Mouse (Mus musculus) stomach, embryonic 14.5 days (tissue): Measurements from ENCODE around the gene Gast. TPM values are rescaled to one million over a fixed set of nuclear protein-coding genes. Genes with fewer than 3 reads are reported as not detected.

Experiments
- ATAC-seq: fragments of 200-750 bp; cut with Nextera tagmentation; 2 replicates; pipeline ENCODE4 v1.8.0; 2017; ENCODE audit warnings: low read depth, moderate TSS enrichment; ENCODE audit not compliant: insufficient number of reproducible peaks, insufficient read depth, low FRiP score
- H3K27ac ChIP-seq: fragments of 300-500 bp; sonication (generic); 2 replicates; pipeline ENCODE4 v1.5.1; 2014; ENCODE audit warnings: mild to moderate bottlenecking, low read length, moderate library complexity, mixed read lengths
- H3K27me3 ChIP-seq: fragments of 300-500 bp; sonication (generic); 2 replicates; pipeline ENCODE4 v1.6.1; 2014; ENCODE audit warnings: low read length, control low read depth, mixed read lengths; ENCODE audit not compliant: control insufficient read depth, insufficient read depth
- H3K36me3 ChIP-seq: fragments of 300-500 bp; sonication (generic); 2 replicates; pipeline ENCODE4 v1.6.1; 2014; ENCODE audit warnings: mild to moderate bottlenecking, control low read depth, low read length, moderate library complexity, mixed read lengths; ENCODE audit not compliant: control insufficient read depth, insufficient read depth
- H3K4me1 ChIP-seq: fragments of 300-500 bp; sonication (generic); 2 replicates; pipeline ENCODE4 v1.6.1; 2014; ENCODE audit warnings: low read length, control low read depth, mixed read lengths; ENCODE audit not compliant: control insufficient read depth, insufficient read depth
- H3K4me2 ChIP-seq: fragments of 300-500 bp; sonication (generic); replicated peaks from 2 replicates; pipeline ENCODE4 v1.6.1; 2014; ENCODE audit warnings: low read depth, low read length, control low read depth
- H3K4me3 ChIP-seq: fragments of 300-500 bp; sonication (generic); 2 replicates; pipeline ENCODE4 v1.5.1; 2014; ENCODE audit warnings: low read depth, low read length, control low read depth
- H3K9ac ChIP-seq: fragments of 300-500 bp; sonication (generic); replicated peaks from 2 replicates; pipeline ENCODE4 v1.6.1; 2014; ENCODE audit warnings: low read depth, mild to moderate bottlenecking, control low read depth, low read length, moderate library complexity, mixed read lengths
- H3K9me3 ChIP-seq: fragments of 300-500 bp; sonication (generic); 2 replicates; pipeline ENCODE4 v1.6.1; 2016; ENCODE audit warnings: low read depth, low read length, control low read depth; ENCODE audit not compliant: control insufficient read depth
- WGBS: fragments of 180-500 bp; shearing (Covaris S2); extraction: QIAGEN DNeasy Blood & Tissue Kit; methylation state at CpG from one replicate; pipeline ENCODE4 v1.1.7; 2014; 5-methylcytosine and 5-hydroxymethylcytosine counted together
- polyA plus RNA-seq: library from polyadenylated mRNA; unstranded; fragments of >200 nt; fragmentation: Nextera tagmentation; extraction: Ambion mirVana; gene quantifications from 2 replicates; pipeline ENCODE4 v1.2.1, GENCODE M21; 2014

Gene Gast
- polyA plus RNA-seq, 1 experiment from 2014 or later = 6.9 TPM

DNA sequence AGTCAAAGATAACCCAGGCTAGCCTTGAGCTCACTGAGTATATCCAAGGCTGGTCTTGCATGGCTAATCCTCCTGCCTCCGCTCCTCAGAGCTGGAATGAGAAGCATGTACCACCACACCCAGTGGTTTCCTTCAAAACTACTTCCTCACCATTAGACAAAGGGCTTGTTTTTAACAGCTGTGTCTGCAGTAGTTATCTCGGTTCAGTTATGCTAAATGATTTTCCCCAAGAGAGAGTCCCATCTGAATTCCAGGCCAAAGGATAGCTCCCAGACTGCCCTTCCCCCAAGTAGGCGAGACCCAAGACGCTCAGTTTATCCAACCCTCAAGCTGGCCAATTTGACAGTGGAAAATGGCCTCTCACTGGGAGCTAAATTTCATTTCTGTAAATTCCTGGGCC is 41.8 kb downstream of the Gast start:
- peaks cover 73% of the 10 kb centered on the region for H3K36me3 ChIP-seq

DNA sequence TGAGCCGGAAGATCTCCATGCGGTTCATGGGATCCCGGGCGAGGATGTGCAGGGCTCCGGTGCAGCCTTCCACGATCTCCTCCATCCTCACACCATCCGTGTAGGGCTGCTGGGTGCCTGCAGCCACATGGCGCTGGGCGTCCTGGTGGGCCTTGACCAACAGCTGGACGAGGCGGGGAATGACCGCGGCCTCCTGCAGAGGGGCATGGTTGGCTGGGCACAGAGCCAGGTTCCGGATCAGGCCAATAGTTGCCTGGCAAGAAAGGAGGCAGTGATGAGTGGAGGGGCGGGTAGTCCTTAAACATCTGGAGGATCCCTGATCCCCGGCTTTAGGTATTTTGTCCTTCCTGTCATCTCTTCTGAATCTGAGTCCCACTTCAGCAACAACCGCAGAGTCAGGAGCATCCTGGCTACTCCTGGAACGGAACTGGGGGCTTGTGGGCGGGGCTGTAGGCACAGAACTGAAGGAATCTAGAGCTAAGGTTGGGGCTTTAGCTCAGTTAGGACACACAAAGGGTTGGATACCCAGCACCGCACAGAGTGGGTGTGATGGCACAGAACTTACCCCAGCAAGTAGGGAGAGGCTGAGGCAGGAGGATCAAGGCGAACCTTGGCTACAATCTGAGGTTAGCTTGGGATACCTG is 42.7 kb downstream of the Gast start:
- peaks cover 71% of the 10 kb centered on the region for H3K36me3 ChIP-seq
- no peak; the same call in 1 of the 2 replicates for ATAC-seq
- H3K27ac ChIP-seq = no peak overlapping the region
- H3K9ac ChIP-seq = no peak overlapping the region
- H3K4me3 ChIP-seq = no peak overlapping the region
- H3K27me3 ChIP-seq = no peaks in the 10 kb centered on the region
- 90% methylated on average over 21 of the region's 21 CpGs for WGBS
- no peaks in the 10 kb centered on the region for H3K4me1 ChIP-seq
- no peak overlapping the region for H3K4me2 ChIP-seq
- H3K9me3 ChIP-seq = no peaks in the 10 kb centered on the region

More for the DNA sequence above, 41.8 kb downstream of the Gast start:
- Histone ChIP-seq H3K4me2 (no peak overlapping the region), H3K4me1 (no peaks in the 10 kb centered on the region), H3K9ac (no peak overlapping the region), H3K4me3 (no peak overlapping the region), H3K27me3 (no peaks in the 10 kb centered on the region), H3K27ac (no peak overlapping the region), H3K9me3 (no peaks in the 10 kb centered on the region)
- no peak for ATAC-seq
- 77% methylated on average over 4 of the region's 4 CpGs for WGBS

DNA sequence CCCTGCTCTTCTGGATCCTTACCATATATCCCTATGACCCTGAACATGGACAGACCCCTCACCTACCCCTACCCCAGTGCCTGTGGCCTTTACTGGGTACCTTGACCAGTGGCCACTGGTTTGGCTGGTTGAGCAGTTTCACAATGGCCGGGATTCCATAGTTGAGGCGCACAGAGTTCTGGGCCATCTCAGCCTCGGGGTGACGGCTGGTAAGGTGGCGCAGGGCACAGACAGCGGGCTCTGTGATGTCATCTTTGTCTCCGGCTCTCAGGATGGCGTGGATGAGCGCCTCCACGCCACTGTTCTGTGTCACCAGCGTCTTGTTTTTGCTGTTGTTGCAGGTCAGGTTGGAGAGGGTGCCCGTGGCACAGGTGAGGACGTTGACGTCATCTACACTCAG is 43.8 kb downstream of the Gast start:
- 92% methylated on average over 14 of the region's 14 CpGs for WGBS
- ATAC-seq = no peak

DNA sequence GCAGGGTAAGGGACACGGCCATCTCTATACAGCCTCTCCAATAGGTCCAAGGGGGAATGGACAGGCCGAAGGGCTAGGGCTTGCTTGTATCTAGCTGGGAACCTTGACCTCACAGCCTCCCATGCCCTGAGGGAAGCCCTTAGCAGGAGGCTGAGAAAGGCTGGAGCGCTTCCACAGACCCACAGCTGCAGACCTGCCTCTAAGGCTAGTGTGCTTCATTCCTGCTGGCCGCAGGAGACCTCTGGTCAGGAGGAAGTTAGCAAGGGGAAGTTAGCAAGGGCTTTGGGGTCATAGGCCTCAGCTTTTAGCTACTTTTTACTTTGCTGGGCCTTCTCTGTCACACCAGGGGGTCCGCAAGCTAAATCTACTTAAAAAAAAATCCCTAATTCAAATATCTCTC is 44.2 kb downstream of the Gast start:
- Histone ChIP-seq H3K4me3 (no peak overlapping the region), H3K27me3 (no peaks in the 10 kb centered on the region), H3K9ac (no peak overlapping the region), H3K36me3 (peaks cover 65% of the 10 kb centered on the region), H3K9me3 (no peaks in the 10 kb centered on the region), H3K4me1 (no peaks in the 10 kb centered on the region), H3K27ac (no peak overlapping the region), H3K4me2 (no peak overlapping the region)
- ATAC-seq = no peak
- WGBS = 86% methylated on average over 5 of the region's 5 CpGs

More for the DNA sequence above, 43.8 kb downstream of the Gast start:
- H3K36me3 ChIP-seq = peaks cover 65% of the 10 kb centered on the region
- H3K4me2 ChIP-seq = no peak overlapping the region
- no peak overlapping the region for H3K27ac ChIP-seq
- no peaks in the 10 kb centered on the region for H3K4me1 ChIP-seq
- H3K9ac ChIP-seq = no peak overlapping the region
- no peaks in the 10 kb centered on the region for H3K9me3 ChIP-seq
- no peak overlapping the region for H3K4me3 ChIP-seq
- no peaks in the 10 kb centered on the region for H3K27me3 ChIP-seq

DNA sequence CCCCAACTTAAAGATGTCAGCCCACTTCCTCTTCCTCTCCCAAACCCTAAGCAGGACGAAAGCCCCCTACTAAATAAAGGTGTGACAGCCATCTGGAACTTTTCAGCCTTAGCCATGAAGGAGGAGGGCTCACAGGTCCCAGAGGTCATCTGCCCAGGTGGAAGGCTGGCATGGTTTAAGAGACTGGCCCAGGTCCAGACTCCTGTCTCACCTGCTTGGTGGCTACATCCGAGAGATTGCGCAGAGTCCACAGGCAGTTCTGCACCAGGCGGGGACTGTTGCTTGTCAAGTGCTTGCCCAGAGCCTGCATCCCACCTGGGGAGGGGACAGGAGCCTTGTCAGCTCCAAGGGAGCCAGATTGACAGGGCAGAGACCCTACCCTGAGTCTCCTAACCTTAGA is 45.1 kb downstream of the Gast start:
- Histone ChIP-seq H3K4me2 (no peak overlapping the region), H3K36me3 (peaks cover 64% of the 10 kb centered on the region), H3K4me1 (no peaks in the 10 kb centered on the region), H3K27me3 (no peaks in the 10 kb centered on the region), H3K9me3 (no peaks in the 10 kb centered on the region), H3K4me3 (no peak overlapping the region), H3K27ac (no peak overlapping the region), H3K9ac (no peak overlapping the region)
- WGBS = 79% methylated on average over 4 of the region's 4 CpGs
- no peak for ATAC-seq

DNA sequence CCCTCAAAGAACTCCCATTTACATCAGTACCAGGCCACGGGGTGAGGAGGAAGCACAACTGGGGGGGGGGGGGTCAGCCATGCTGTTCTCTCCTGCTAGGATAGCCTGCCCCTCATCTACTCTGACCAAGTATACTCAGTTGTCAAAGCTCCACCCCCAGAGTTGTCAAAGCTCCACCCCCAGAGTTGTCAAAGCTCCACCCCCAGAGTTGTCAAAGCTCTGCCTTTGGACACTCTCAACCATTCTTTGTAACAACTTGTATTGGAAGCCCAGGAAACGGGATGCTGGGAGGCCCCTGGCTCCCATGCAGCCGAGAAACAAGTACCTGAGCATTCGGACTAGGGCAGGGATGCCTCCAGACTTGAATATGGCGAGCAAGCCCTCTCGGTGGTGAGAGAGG is 48.5 kb downstream of the Gast start:
- no peaks in the 10 kb centered on the region for H3K27me3 ChIP-seq
- no peak for ATAC-seq
- no peaks in the 10 kb centered on the region for H3K9me3 ChIP-seq
- H3K4me1 ChIP-seq = peaks cover 9% of the 10 kb centered on the region
- H3K4me3 ChIP-seq = no peak overlapping the region
- no peak overlapping the region for H3K4me2 ChIP-seq
- H3K9ac ChIP-seq = no peak overlapping the region
- H3K36me3 ChIP-seq = peaks cover 59% of the 10 kb centered on the region
- 84% methylated on average over 6 of the region's 6 CpGs for WGBS
- no peak overlapping the region for H3K27ac ChIP-seq

DNA sequence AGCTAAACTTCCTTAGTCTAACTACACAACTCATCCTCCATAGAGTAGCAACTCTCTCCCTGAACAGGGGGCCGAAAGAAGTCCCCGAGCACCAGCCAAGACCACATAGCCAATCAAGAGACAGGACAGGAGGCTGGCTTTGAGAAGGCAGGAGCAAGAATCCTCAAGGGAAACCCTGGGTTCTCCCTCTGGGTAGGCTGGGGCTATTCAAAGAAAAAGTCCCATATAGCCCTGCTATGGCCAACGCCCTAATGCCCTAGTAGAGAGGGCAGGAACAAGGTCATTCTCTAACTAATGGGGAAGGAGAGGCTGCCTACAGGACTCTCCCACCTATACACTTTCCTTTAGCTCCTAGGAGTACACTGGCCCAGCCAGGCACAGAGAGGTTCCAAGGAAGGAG is 50.8 kb downstream of the Gast start:
- no peak overlapping the region for H3K9ac ChIP-seq
- H3K9me3 ChIP-seq = no peaks in the 10 kb centered on the region
- no peak for ATAC-seq
- H3K4me1 ChIP-seq = peaks cover 32% of the 10 kb centered on the region
- H3K27me3 ChIP-seq = no peaks in the 10 kb centered on the region
- no peak overlapping the region for H3K27ac ChIP-seq
- H3K4me2 ChIP-seq = no peak overlapping the region
- WGBS = 83% methylated on average over 3 of the region's 3 CpGs
- no peak overlapping the region for H3K4me3 ChIP-seq
- peaks cover 40% of the 10 kb centered on the region for H3K36me3 ChIP-seq

DNA sequence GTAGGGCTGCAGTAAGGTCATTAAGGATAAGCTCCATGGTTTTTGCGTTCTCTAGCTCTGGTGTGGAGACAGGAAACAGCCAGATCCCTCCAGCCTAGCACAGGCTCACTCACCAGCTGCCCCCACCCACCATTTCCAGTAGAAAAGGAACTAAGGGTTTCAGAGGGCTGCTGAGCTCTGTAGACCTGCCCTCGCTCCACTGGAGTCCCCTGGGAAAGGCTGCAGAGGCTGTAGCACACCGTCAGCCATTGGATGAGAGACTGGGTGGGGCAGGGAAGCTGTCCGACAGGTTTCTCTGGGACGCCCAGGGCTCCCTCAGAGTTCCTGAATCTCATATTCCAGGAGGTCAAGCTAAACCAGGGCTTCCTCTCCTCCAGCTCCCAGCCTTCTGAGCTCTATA is 52.4 kb downstream of the Gast start:
- Histone ChIP-seq H3K36me3 (peaks cover 32% of the 10 kb centered on the region), H3K27ac (peak overlapping the region; percentile 90), H3K9ac (no peak overlapping the region), H3K4me2 (0 out of 2 replicates have a peak overlapping the region, but pooled peaks have one; percentile 6), H3K27me3 (no peaks in the 10 kb centered on the region), H3K4me3 (no peak overlapping the region), H3K9me3 (no peaks in the 10 kb centered on the region), H3K4me1 (peaks cover 48% of the 10 kb centered on the region)
- ATAC-seq = peak; percentile 82
- WGBS = 50% methylated on average over 5 of the region's 5 CpGs
